Mouse (Mus musculus) ES-E14 (cell line): ENCODE measurements at regions not wholly inside any gene's neighbourhood (a gene's known extent, or its start where the extent isn't known, plus 50 kb on each side); places are given as distances from the start of the nearest gene placed in this dataset.

Experiments used
- DNase-seq: peaks from one replicate; pipeline ENCODE4 v3.0.0-alpha.2; 2013; ENCODE audit warnings: low read depth, low spot score
- H3K27ac ChIP-seq: 2 replicates; pipeline ENCODE4 v1.5.1; 2012; ENCODE audit warnings: low read depth, mild to moderate bottlenecking, low read length, moderate library complexity, mixed read lengths; ENCODE audit not compliant: poor library complexity, insufficient read depth, severe bottlenecking
- H3K36me3 ChIP-seq: 2 replicates; pipeline ENCODE4 v1.6.1; 2012; ENCODE audit warnings: mild to moderate bottlenecking, low read length, moderate library complexity, mixed read lengths; ENCODE audit not compliant: control insufficient read depth, poor library complexity, insufficient read depth, severe bottlenecking
- H3K4me1 ChIP-seq, 2 experiments: fragments of 150-350 bp in 1 of 2; sonication (generic) in 1 of 2; 2 replicates each; pipeline ENCODE4 v1.6.1; 2012; ENCODE audit warnings: low read length in 2 of 2, mild to moderate bottlenecking in 1 of 2, mixed read lengths in 1 of 2; ENCODE audit not compliant: control insufficient read depth in 2 of 2, insufficient read depth in 2 of 2, poor library complexity in 1 of 2
- H3K4me3 ChIP-seq, 2 experiments: fragments of 150-350 bp in 1 of 2; sonication (generic) in 1 of 2; 2 replicates each; pipeline ENCODE4 v1.5.1; 2012; ENCODE audit warnings: low read length in 2 of 2, low read depth in 1 of 2, mild to moderate bottlenecking in 1 of 2, mixed read lengths in 1 of 2; ENCODE audit not compliant: insufficient read depth in 1 of 2, poor library complexity in 1 of 2, severe bottlenecking in 1 of 2
- H3K9ac ChIP-seq: 2 replicates; pipeline ENCODE4 v1.6.1; 2012; ENCODE audit warnings: low read depth, mild to moderate bottlenecking, low read length, mixed read lengths; ENCODE audit not compliant: poor library complexity, insufficient read depth, severe bottlenecking
- H3K9me3 ChIP-seq: fragments of 150-350 bp; sonication (generic); 2 replicates; pipeline ENCODE4 v1.6.1; 2012; ENCODE audit warnings: low read depth, mild to moderate bottlenecking, low read length; ENCODE audit not compliant: control insufficient read depth, insufficient read depth
- CHD2 ChIP-seq: IDR thresholded peaks from 2 replicates; pipeline ENCODE4 v1.6.1; 2014; ENCODE audit warnings: mild to moderate bottlenecking, low read depth, low read length, inconsistent platforms
- HCFC1 ChIP-seq: IDR thresholded peaks from 2 replicates; pipeline ENCODE4 v1.6.1; 2012; ENCODE audit warnings: low read length, inconsistent platforms, borderline replicate concordance; ENCODE audit not compliant: insufficient read depth
- MAFK ChIP-seq: IDR thresholded peaks from 2 replicates; pipeline ENCODE4 v1.6.1; 2014; ENCODE audit warnings: mild to moderate bottlenecking, low read depth, low read length, inconsistent platforms; ENCODE audit not compliant: insufficient read depth
- ZC3H11A ChIP-seq: IDR thresholded peaks from 2 replicates; pipeline ENCODE4 v1.6.1; 2012; ENCODE audit warnings: low read depth, mild to moderate bottlenecking, inconsistent platforms, low read length, borderline replicate concordance
- ZNF384 ChIP-seq: IDR thresholded peaks from 2 replicates; pipeline ENCODE4 v1.6.1; 2012; ENCODE audit warnings: low read depth, low read length, inconsistent platforms
- in situ Hi-C, 2 experiments: fragments of 600-800 bp; cut with MboI; formaldehyde crosslinking; loops; one replicate each; pipeline ENCODE4 v1.15.1; 2025; ENCODE audit warnings: low sequenced_read_pairs in 2 of 2, inconsistent platforms in 1 of 2; ENCODE audit not compliant: unreplicated experiment in 2 of 2

DNA sequence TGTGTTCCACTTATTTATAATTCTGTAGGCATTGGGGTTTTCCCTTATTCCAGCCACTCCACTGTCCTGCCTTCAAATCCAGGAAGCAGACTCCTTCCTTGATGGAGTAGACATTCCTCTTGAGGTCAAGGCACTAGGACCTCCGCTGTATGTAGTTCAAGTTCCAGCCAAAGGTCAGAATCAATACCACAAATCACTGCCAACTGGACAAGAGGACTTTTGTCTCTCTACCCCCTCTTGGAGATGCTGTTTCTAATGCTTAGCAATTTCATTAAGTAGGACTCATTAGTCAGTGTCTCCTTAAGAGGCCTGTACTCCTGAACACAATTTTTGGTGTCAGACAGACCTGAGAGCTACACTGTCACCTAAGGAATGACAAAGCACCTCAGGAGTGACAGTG is 115.0 kb upstream of the Mpped2 start:
- in situ Hi-C loops: no loop called here

DNA sequence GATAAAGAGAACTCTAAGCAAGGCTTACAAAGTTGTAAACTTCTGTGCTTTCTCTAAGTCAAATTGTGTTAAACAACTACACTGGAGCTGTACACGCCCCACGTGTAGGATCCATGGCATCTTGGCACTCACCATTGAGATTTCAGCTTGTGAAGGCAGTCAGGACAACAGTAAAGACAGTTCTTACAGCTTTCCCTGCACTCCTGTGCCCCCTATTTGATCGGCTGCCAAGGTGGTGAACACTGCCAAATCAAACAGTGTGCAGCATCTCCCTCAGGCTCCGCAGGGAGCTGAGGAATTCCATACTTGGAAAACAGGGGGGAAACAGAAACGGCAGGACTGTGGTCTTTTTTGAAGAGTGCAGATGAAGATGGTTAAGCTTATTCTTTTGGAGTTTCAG is 112.4 kb upstream of the Mpped2 start:
- Histone ChIP-seq H3K36me3 (no peaks in the 10 kb centered on the region), H3K4me3 (no peak overlapping the region), H3K9me3 (no peaks in the 10 kb centered on the region), H3K27ac (no peak overlapping the region), H3K9ac (no peak overlapping the region), H3K4me1 (no peaks in the 10 kb centered on the region)
- TF ChIP-seq MAFK (no peak), CHD2 (no peak), ZC3H11A (no peak), ZNF384 (no peak), HCFC1 (no peak)
- in situ Hi-C loops: no loop called here
- no peak for DNase-seq

More for the DNA sequence above, 115.0 kb upstream of the Mpped2 start:
- Histone ChIP-seq H3K9ac (no peak overlapping the region), H3K36me3 (no peaks in the 10 kb centered on the region), H3K9me3 (no peaks in the 10 kb centered on the region), H3K4me3 (no peak overlapping the region), H3K27ac (no peak overlapping the region), H3K4me1 (no peaks in the 10 kb centered on the region)
- DNase-seq: no peak
- no peak for TF ChIP-seq ZC3H11A
- no peak for TF ChIP-seq MAFK
- TF ChIP-seq HCFC1: no peak
- no peak for TF ChIP-seq CHD2
- no peak for TF ChIP-seq ZNF384

DNA sequence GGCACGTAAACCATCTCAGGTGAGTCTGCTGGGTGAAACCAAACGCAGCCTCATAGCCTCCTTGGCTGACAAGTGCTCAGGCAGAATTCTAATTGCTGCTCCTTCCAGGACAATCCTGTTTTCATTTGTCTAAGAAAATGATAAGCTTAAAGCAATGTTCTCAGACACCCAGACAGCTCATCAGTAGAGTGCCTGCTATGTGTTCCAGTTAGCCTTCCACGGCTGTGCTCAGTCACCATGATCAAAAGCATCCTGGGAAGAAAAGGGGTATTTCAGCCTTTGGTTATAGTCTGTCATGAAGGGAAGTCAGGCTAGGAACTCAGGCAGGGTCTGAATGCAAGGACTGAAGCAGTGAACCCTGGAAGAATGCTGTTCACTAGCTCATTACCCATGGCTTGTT is 71.8 kb upstream of the Mpped2 start:
- Histone ChIP-seq H3K4me3 (no peak overlapping the region), H3K9me3 (no peaks in the 10 kb centered on the region), H3K27ac (no peak overlapping the region), H3K4me1 (0 out of 4 replicates have a peak, but pooled peaks cover 2% of the 10 kb centered on the region in 2 experiments), H3K9ac (no peak overlapping the region), H3K36me3 (no peaks in the 10 kb centered on the region)
- TF ChIP-seq ZC3H11A: no peak
- no peak for TF ChIP-seq HCFC1
- no peak for TF ChIP-seq MAFK
- no peak for TF ChIP-seq ZNF384
- TF ChIP-seq CHD2: no peak
- in situ Hi-C loops: no loop called here
- DNase-seq: no peak

DNA sequence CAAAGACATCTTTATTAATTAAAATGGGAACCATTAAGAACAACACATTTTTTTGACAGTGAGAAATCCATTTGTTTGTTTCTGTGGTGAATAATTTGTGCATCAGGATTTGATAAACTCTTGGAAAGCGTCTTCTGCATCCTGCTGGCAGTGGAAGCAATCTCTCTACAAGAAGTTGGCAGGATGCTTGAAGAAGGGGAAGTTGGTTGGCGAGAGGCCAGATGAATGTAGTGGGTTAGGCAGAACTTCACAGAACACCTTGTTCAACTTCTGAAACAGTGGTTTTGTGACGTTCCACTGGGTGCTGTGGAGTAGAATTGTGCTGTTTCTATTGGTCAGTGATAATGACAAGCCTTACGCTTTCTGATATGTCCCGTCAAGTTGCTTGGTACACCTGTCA is 70.7 kb upstream of the Mpped2 start:
- Histone ChIP-seq H3K27ac (no peak overlapping the region), H3K4me1 (0 out of 4 replicates have a peak, but pooled peaks cover 2% of the 10 kb centered on the region in 2 experiments), H3K4me3 (no peak overlapping the region), H3K9me3 (no peaks in the 10 kb centered on the region), H3K9ac (no peak overlapping the region), H3K36me3 (no peaks in the 10 kb centered on the region)
- no peak for DNase-seq
- TF ChIP-seq ZC3H11A (no peak), MAFK (no peak), HCFC1 (no peak), CHD2 (no peak), ZNF384 (no peak)
- in situ Hi-C loops: no loop called here

DNA sequence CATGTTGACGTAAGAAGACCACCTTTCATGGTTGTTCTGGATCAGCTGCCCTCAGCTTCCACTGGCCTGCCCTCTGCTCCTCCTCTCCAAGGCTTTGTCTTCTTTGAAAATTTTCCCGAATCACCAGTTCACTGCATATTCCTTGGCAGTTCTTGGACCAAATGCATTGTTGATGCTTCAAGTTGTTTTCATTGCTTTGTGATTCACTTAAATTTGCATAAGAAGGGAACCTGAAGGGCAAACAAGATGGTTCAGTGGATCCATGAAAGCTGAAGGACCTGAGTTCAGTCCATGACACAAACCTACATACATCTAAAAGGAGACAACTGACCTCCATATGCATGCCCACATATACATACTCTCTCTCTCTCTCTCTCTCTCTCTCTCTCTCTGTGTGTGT is 69.4 kb upstream of the Mpped2 start:
- H3K4me3 ChIP-seq: no peak overlapping the region
- in situ Hi-C loops: no loop called here
- H3K4me1 ChIP-seq: 0 out of 4 replicates have a peak, but pooled peaks cover 2% of the 10 kb centered on the region in 2 experiments
- DNase-seq: peak; percentile 17
- H3K27ac ChIP-seq: no peak overlapping the region
- H3K9me3 ChIP-seq: no peaks in the 10 kb centered on the region
- no peaks in the 10 kb centered on the region for H3K36me3 ChIP-seq
- TF ChIP-seq ZC3H11A: no peak
- no peak for TF ChIP-seq ZNF384
- no peak for TF ChIP-seq CHD2
- TF ChIP-seq HCFC1: no peak
- TF ChIP-seq MAFK: no peak
- no peak overlapping the region for H3K9ac ChIP-seq
